9 mouse cellular contexts compared by ENCODE assay signal in genomic region chr10:77131536-77131935, GRCm38 (mm10). TPM values are rescaled to one million over a fixed set of nuclear protein-coding genes. Genes with fewer than 3 reads are reported as not detected.
A peak's percentile ranks its signal among the peaks of the same experiment; 100 is the strongest.
DNase-seq lines count a peak whose midpoint lies in the region; ATAC-seq and TF ChIP-seq lines count a peak whose summit lies in the region.
"Had no signal": no experiment of that assay in that cellular context is flagged by ENCODE, and none has a peak within 500 bp of the region (broad histone marks: within the 10 kb centered on the region; RNA-seq: fewer than 3 reads in every experiment).

No protein-coding gene starts in this region.

- no peak for ATAC-seq in lung, embryonic 14.5 days (ENCODE audit: insufficient read depth)
- no peak for ATAC-seq in stomach, embryonic 15.5 days (ENCODE audit: insufficient read depth, low FRiP score, low read depth)

- DNase-seq in heart, embryonic 10.5 days (ENCODE audit: low spot score) = no peak
- DNase-seq in heart, postnatal 36 days = no peak
- no peak for DNase-seq in lung, embryonic 14.5 days
- DNase-seq in lung, postnatal 4 days = no peak
- no peak for DNase-seq in embryonic facial prominence, embryonic 10.5 days (ENCODE audit: low spot score)
- DNase-seq in retina, embryonic 14.5 days (ENCODE audit: low spot score) = no peak
- no peak for DNase-seq in right cerebral cortex, adult 2 months (ENCODE audit: low spot score in 2 of 2)

- no peak overlapping the region for H3K9ac ChIP-seq in lung, embryonic 14.5 days
- no peak overlapping the region for H3K9ac ChIP-seq in stomach, embryonic 15.5 days
- H3K9ac ChIP-seq: liver, embryonic 14.5 days had no signal

- intact Hi-C loops in heart, postnatal 36 days (cut with DNase I) = loop anchor here (2.0 to 5.0 kb wide), 3 partner anchors 76 to 381 kb away; no protein-coding TSS in a partner anchor

- no peaks in the 10 kb centered on the region for H3K9me3 ChIP-seq in heart, embryonic 10.5 days
- H3K9me3 ChIP-seq in lung, embryonic 14.5 days (ENCODE audit: low read depth, low read length) = no peaks in the 10 kb centered on the region
- no peaks in the 10 kb centered on the region for H3K9me3 ChIP-seq in embryonic facial prominence, embryonic 10.5 days
- H3K9me3 ChIP-seq in stomach, embryonic 15.5 days = no peaks in the 10 kb centered on the region

- peaks cover 17% of the 10 kb centered on the region for H3K36me3 ChIP-seq in heart, embryonic 10.5 days
- no peaks in the 10 kb centered on the region for H3K36me3 ChIP-seq in lung, embryonic 14.5 days (ENCODE audit: insufficient read depth)
- peaks cover 22% of the 10 kb centered on the region for H3K36me3 ChIP-seq in embryonic facial prominence, embryonic 10.5 days (replicated peaks)
- H3K36me3 ChIP-seq in stomach, embryonic 15.5 days = no peaks in the 10 kb centered on the region

- H3K27ac ChIP-seq in heart, embryonic 10.5 days = peak overlapping the region; percentile 82
- H3K27ac ChIP-seq in lung, embryonic 14.5 days (ENCODE audit: low read depth) = peak overlapping the region; percentile 72; the same call in 1 of the 2 replicates
- peak overlapping the region; percentile 73 for H3K27ac ChIP-seq in embryonic facial prominence, embryonic 10.5 days (replicated peaks)
- peak overlapping the region; percentile 51; the same call in 1 of the 2 replicates for H3K27ac ChIP-seq in stomach, embryonic 15.5 days
- H3K27ac ChIP-seq: liver, embryonic 14.5 days had no signal

- no peak overlapping the region for H3K4me2 ChIP-seq in lung, embryonic 14.5 days
- no peak overlapping the region for H3K4me2 ChIP-seq in stomach, embryonic 15.5 days

- WGBS in heart, embryonic 10.5 days = 55% methylated on average over 6 of the region's 6 CpGs
- WGBS in lung, embryonic 14.5 days = 53% methylated on average over 6 of the region's 6 CpGs
- 37% methylated on average over 6 of the region's 6 CpGs for WGBS in embryonic facial prominence, embryonic 10.5 days
- 65% methylated on average over 6 of the region's 6 CpGs for WGBS in stomach, embryonic 15.5 days

- no peak for TF ChIP-seq CTCF in lung, embryonic 14.5 days (IDR thresholded peaks at IDR 0.05; ENCODE audit: low read depth)

- peaks cover 76% of the 10 kb centered on the region for H3K4me1 ChIP-seq in heart, embryonic 10.5 days
- H3K4me1 ChIP-seq in lung, embryonic 14.5 days (ENCODE audit: insufficient read depth) = peaks cover 9% of the 10 kb centered on the region; the same call in 1 of the 2 replicates
- H3K4me1 ChIP-seq in embryonic facial prominence, embryonic 10.5 days = peaks cover 70% of the 10 kb centered on the region
- H3K4me1 ChIP-seq in stomach, embryonic 15.5 days = peaks cover 33% of the 10 kb centered on the region

- no peaks in the 10 kb centered on the region for H3K27me3 ChIP-seq in heart, embryonic 10.5 days (ENCODE audit: insufficient read depth, poor library complexity, severe bottlenecking)
- no peaks in the 10 kb centered on the region for H3K27me3 ChIP-seq in lung, embryonic 14.5 days (ENCODE audit: insufficient read depth, low read length)
- no peaks in the 10 kb centered on the region for H3K27me3 ChIP-seq in embryonic facial prominence, embryonic 10.5 days (replicated peaks; ENCODE audit: low read depth, poor library complexity, severe bottlenecking)
- no peaks in the 10 kb centered on the region for H3K27me3 ChIP-seq in stomach, embryonic 15.5 days (replicated peaks)

- no peak overlapping the region for H3K4me3 ChIP-seq in heart, embryonic 10.5 days
- H3K4me3 ChIP-seq in lung, embryonic 14.5 days (ENCODE audit: low read depth, low read length) = no peak overlapping the region
- no peak overlapping the region for H3K4me3 ChIP-seq in embryonic facial prominence, embryonic 10.5 days
- H3K4me3 ChIP-seq in stomach, embryonic 15.5 days (replicated peaks) = no peak overlapping the region

RNA-seq across cellular contexts. Expression of gene Col18a1, which starts 34.8 kb away (rescaled TPM):
- 232 and 318 TPM in 2 replicates for polyA plus RNA-seq in heart, embryonic 10.5 days (2016; fragmentation: Nextera tagmentation; extraction: Ambion mirVana)
- total RNA-seq in heart, postnatal 36 days (2021) = 10 to 100 TPM; 11.4 to 12.0 TPM
- 204 and 217 TPM in 2 replicates for polyA plus RNA-seq in lung, embryonic 14.5 days (2014; fragmentation: Nextera tagmentation; extraction: Ambion mirVana)
- polyA plus RNA-seq in embryonic facial prominence, embryonic 10.5 days (2016; fragmentation: Nextera tagmentation; extraction: Ambion mirVana) = 184 and 201 TPM in 2 replicates
- 70.3 and 79.2 TPM in 2 replicates for polyA plus RNA-seq in stomach, embryonic 15.5 days (2015; fragmentation: Nextera tagmentation; extraction: Ambion mirVana)
